ENCODE assay signal across 9 mouse cellular contexts in the genomic region with DNA sequence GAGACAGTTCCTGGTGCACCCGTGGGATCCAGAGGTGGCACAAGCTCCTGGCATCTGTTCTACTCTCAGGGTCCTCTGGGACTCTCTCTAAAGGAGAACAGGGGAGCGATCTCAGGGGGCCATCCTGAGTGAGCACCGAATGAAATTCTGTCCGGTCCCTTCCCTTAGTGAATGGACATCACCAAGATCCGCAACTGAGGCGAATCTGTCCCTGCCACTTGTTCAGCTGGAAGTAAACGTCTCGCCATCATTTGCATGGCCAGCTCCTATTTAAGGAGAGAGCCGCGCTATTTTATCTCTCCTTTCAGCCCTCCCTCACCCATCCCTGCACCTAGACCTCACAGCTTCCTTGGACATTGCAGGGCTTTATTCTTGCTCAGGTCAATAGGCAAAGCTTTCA. TPM values are rescaled to one million over a fixed set of nuclear protein-coding genes. Genes with fewer than 3 reads are reported as not detected.
DNase-seq lines count a peak whose midpoint lies in the region; ATAC-seq and TF ChIP-seq lines count a peak whose summit lies in the region.
"Had no signal": no experiment of that assay in that cellular context is flagged by ENCODE, and none has a peak within 500 bp of the region (broad histone marks: within the 10 kb centered on the region; RNA-seq: fewer than 3 reads in every experiment).

No protein-coding gene starts in this region.

- H3K4me1 ChIP-seq in heart, embryonic 12.5 days (replicated peaks): peaks cover 24% of the 10 kb centered on the region; the same call in 1 of the 2 replicates
- H3K4me1 ChIP-seq in ES-Bruce4 (ENCODE audit: control insufficient read depth, insufficient read depth, low read length): peaks cover 2% of the 10 kb centered on the region
- peaks cover 36% of the 10 kb centered on the region for H3K4me1 ChIP-seq in forebrain, embryonic 10.5 days
- H3K4me1 ChIP-seq in limb, embryonic 14.5 days (ENCODE audit: control insufficient read depth, insufficient read depth, low read length): peaks cover 14% of the 10 kb centered on the region

- H3K27me3 ChIP-seq in heart, embryonic 12.5 days (replicated peaks): peaks cover 98% of the 10 kb centered on the region
- peaks cover 10% of the 10 kb centered on the region for H3K27me3 ChIP-seq in ES-Bruce4 (ENCODE audit: control insufficient read depth, insufficient read depth, low read length, poor library complexity, severe bottlenecking)
- peaks cover 97% of the 10 kb centered on the region for H3K27me3 ChIP-seq in forebrain, embryonic 10.5 days (ENCODE audit: poor library complexity, severe bottlenecking)
- H3K27me3 ChIP-seq in limb, embryonic 14.5 days (ENCODE audit: control insufficient read depth, insufficient read depth, low read length): peaks cover 63% of the 10 kb centered on the region

- no peak for TF ChIP-seq CTCF in ES-Bruce4 (IDR thresholded peaks at IDR 0.05; ENCODE audit: low read depth, low read length)

- no peak for DNase-seq in heart, postnatal 14 days
- DNase-seq in forebrain, embryonic 10.5 days (ENCODE audit: extremely low spot score, low spot score): peak; percentile 17
- DNase-seq in limb, embryonic 14.5 days (ENCODE audit: low spot score): no peak
- no peak for DNase-seq in frontal cortex, postnatal 14 days (ENCODE audit: low spot score in 2 of 2)
- no peak for DNase-seq in B cell, adult 2 months
- DNase-seq in left cerebral cortex, adult 11 months (ENCODE audit: low spot score): no peak
- DNase-seq: gastrocnemius, postnatal 25 days had no signal

- no peaks in the 10 kb centered on the region for H3K9me3 ChIP-seq in heart, embryonic 12.5 days (replicated peaks)
- no peaks in the 10 kb centered on the region for H3K9me3 ChIP-seq in ES-Bruce4 (replicated peaks; ENCODE audit: control insufficient read depth, insufficient read depth, low read length, poor library complexity, severe bottlenecking)
- H3K9me3 ChIP-seq in forebrain, embryonic 10.5 days: no peaks in the 10 kb centered on the region
- H3K9me3 ChIP-seq in limb, embryonic 14.5 days (ENCODE audit: control insufficient read depth, low read length): no peaks in the 10 kb centered on the region

- WGBS in heart, embryonic 12.5 days: 12% methylated on average over 10 of the region's 10 CpGs
- 7% methylated on average over 10 of the region's 10 CpGs for WGBS in forebrain, embryonic 10.5 days
- WGBS in limb, embryonic 14.5 days: 13% methylated on average over 10 of the region's 10 CpGs

- no peak for TF ChIP-seq EP300 in ES-Bruce4 (IDR thresholded peaks at IDR 0.05; ENCODE audit: insufficient read depth, low read depth, low read length)

- H3K4me3 ChIP-seq in heart, embryonic 12.5 days: peak overlapping the region; percentile 72
- H3K4me3 ChIP-seq in ES-Bruce4 (ENCODE audit: low read depth, low read length): peak overlapping the region; percentile 86
- H3K4me3 ChIP-seq in forebrain, embryonic 10.5 days: peak overlapping the region; percentile 68
- H3K4me3 ChIP-seq in limb, embryonic 14.5 days (replicated peaks; ENCODE audit: low read length): peak overlapping the region; percentile 51

- no peaks in the 10 kb centered on the region for H3K36me3 ChIP-seq in heart, embryonic 12.5 days
- H3K36me3 ChIP-seq in ES-Bruce4 (ENCODE audit: control insufficient read depth, insufficient read depth, low read length, poor library complexity, severe bottlenecking): no peaks in the 10 kb centered on the region
- no peaks in the 10 kb centered on the region for H3K36me3 ChIP-seq in forebrain, embryonic 10.5 days (replicated peaks)
- H3K36me3 ChIP-seq in limb, embryonic 14.5 days (ENCODE audit: control insufficient read depth, insufficient read depth, low read length): no peaks in the 10 kb centered on the region

- TF ChIP-seq POLR2A in ES-Bruce4 (IDR thresholded peaks at IDR 0.05; ENCODE audit: insufficient read depth, low read length): no peak
- TF ChIP-seq POLR2A in limb, embryonic 14.5 days (IDR thresholded peaks at IDR 0.05; ENCODE audit: borderline replicate concordance, extremely low read depth, insufficient read depth, insufficient read length): no peak

- H3K4me2 ChIP-seq in heart, embryonic 12.5 days: peak overlapping the region; percentile 93
- H3K4me2 ChIP-seq in limb, embryonic 14.5 days (replicated peaks; ENCODE audit: low read depth, low read length, severe bottlenecking): peak overlapping the region; percentile 73

- no peak for ATAC-seq in heart, embryonic 12.5 days (ENCODE audit: insufficient number of reproducible peaks, low FRiP score)
- no peak for ATAC-seq in limb, embryonic 14.5 days (ENCODE audit: low FRiP score, low read depth)

- no peak overlapping the region for H3K27ac ChIP-seq in heart, embryonic 12.5 days (ENCODE audit: poor library complexity, severe bottlenecking)
- H3K27ac ChIP-seq in ES-Bruce4 (ENCODE audit: insufficient read depth, low read length): no peak overlapping the region
- H3K27ac ChIP-seq in forebrain, embryonic 10.5 days: peak overlapping the region; percentile 62; the same call in 1 of the 2 replicates
- H3K27ac ChIP-seq in limb, embryonic 14.5 days (replicated peaks; ENCODE audit: low read depth, low read length): no peak overlapping the region

- intact Hi-C loops in heart, postnatal 14 days (cut with DNase I): no loop called here

- H3K9ac ChIP-seq in heart, embryonic 12.5 days: peak overlapping the region; percentile 70
- H3K9ac ChIP-seq in ES-Bruce4 (ENCODE audit: low read depth, poor library complexity, severe bottlenecking): peak overlapping the region; percentile 84
- 0 out of 2 replicates have a peak overlapping the region, but pooled peaks have one; percentile 50 for H3K9ac ChIP-seq in limb, embryonic 14.5 days (ENCODE audit: low read depth, low read length, severe bottlenecking)

RNA-seq across cellular contexts. Expression of a gene that starts 0.7 kb away (rescaled TPM):
- polyA plus RNA-seq in heart, embryonic 12.5 days (2016; fragmentation: Nextera tagmentation; extraction: Ambion mirVana): 1.2 and 1.3 TPM in 2 replicates
- 1 to 10 TPM; 1.0 to 1.7 TPM for total RNA-seq in heart, postnatal 14 days (2021)
- 5.7 and 6.2 TPM in 2 replicates for polyA plus RNA-seq in ES-Bruce4 (2011; ENCODE audit: insufficient read depth, insufficient read length, low read depth, missing spikeins)
- 0.66 and 0.86 TPM in 2 replicates for polyA plus RNA-seq in forebrain, embryonic 10.5 days (2016; fragmentation: Nextera tagmentation; extraction: Ambion mirVana)
- 3.1 and 3.9 TPM in 2 replicates for polyA plus RNA-seq in limb, embryonic 14.5 days (2012; rRNA removed)
- polyA plus RNA-seq in limb, embryonic 14.5 days (2014; fragmentation: Nextera tagmentation; extraction: Ambion mirVana): 1.8 and 2.0 TPM in 2 replicates
